Mouse (Mus musculus) central nervous system, embryonic 14 days (tissue): ENCODE data around the gene Hdx. TPM values are rescaled to one million over a fixed set of nuclear protein-coding genes. Genes with fewer than 3 reads are reported as not detected.

ENCODE experiments used
- polyA plus RNA-seq: library from polyadenylated mRNA; depleted of rRNA; stranded (reverse); fragments of >200 nt; gene quantifications from 2 replicates; pipeline ENCODE4 v1.2.3, GENCODE M21; 2012; rRNA removed

The Hdx gene
- 3.4 and 3.7 TPM in 2 replicates for polyA plus RNA-seq

DNA sequence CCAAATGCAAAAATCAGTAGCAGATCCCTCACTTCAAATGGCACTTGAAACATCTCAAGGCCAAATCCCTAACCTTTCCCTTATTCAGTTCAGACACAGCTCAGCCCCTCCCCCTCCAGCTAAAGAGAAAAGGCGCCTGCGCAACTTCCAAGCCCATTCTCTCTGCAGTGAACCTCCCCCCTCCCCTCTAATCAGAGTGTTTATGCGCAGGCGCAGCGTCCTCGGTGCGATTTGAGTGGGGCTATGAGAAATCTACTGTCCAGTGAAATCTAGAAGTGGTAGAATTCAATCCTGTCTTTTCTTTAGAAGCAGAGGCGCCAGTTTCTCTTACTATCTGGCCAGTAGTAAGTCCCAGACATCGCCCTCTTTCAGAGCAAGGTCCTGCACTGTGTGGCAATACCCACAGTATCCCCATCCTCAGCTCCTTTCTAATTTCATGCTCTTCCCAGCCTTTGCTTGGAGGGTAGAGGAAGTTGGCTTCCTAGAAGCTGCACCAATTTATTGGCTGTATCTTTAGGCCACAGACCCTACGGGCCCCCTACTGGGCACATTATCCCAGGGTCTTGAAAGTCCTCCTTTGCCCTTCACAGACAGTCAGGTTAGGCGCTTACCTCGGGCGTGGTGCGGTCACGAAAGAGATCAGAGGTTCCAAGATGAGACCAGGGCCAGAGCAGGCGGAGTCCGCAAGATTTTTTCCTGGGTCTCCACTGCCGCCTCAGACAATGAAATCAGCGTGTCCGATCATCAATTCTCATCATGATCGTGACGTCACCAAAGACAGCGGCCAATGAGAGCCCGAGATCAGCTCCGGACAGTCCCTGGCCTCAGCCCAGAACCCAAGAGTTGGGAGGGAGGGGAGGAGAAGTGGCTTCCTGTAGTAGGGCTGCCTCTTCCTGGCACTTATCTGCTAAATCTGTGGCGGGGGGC is at the start of gene Hdx:
Gene Hdx, minus strand, starts transcription at position 724 of the 927 bp plus-strand sequence.

GRCm38 (mm10) chrX:111537859-111538258 is 159.0 kb downstream of the Hdx start, which contains the start of gene Rps6ka6:
TSS of gene Rps6ka6 (minus strand) at chrX:111537959.

Other genes starting within 250 kb of the Hdx start
- gene Rps6ka6, start 159.1 kb downstream of the Hdx start, polyA plus RNA-seq = 13.5 and 14.0 TPM in 2 replicates
- gene Gm45194, start 194.3 kb upstream of the Hdx start, polyA plus RNA-seq = 0.14 and 0.15 TPM in 2 replicates